Mouse (Mus musculus): ENCODE measurements around the gene Ctf1. TPM values are rescaled to one million over a fixed set of nuclear protein-coding genes. Genes with fewer than 3 reads are reported as not detected.
"Not testable (repeated sequence)": the region's sequence is repeated elsewhere in the genome, so short reads cannot be mapped to it uniquely, and the experiment has no call there.

The Ctf1 gene
- total and polyA plus RNA-seq, 2 experiments from 2014 or later, result 3.8 to 9.0 TPM

DNA sequence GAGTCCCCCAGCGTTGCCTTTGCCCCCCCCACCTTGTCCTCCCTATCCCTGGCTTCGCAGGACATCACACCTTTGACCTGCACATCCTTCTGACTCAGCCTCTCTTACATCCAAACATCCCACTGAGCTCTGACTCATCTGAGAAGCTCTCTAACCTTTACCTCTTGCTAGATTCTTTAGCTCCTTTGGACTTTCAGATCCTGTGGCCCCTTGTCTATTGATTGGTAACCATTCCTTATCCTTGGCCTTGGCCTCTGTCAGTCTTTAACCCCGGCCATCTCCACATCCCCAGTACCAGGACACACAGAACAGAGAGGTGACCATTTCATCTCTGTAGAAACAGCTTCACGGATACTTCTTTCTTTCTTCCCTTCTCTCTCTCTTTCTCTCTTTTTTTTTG is 17.6 kb downstream of the Ctf1 start:
- Histone ChIP-seq H3K27me3 (ENCODE audit: insufficient read depth, low read length) (no peaks in the 10 kb centered on the region), H3K4me1 (ENCODE audit: insufficient read depth, low read length) (no peaks in the 10 kb centered on the region), H3K36me3 (ENCODE audit: insufficient read depth, low read length) (no peaks in the 10 kb centered on the region), H3K9me3 (ENCODE audit: low read length) (no peaks in the 10 kb centered on the region), H3K27ac (no peak overlapping the region), H3K4me2 (ENCODE audit: low read depth, low read length) (no peak overlapping the region), H3K9ac (replicated peaks; ENCODE audit: low read length) (no peak overlapping the region), H3K4me3 (ENCODE audit: low read length) (no peak overlapping the region)
- no peak for TF ChIP-seq CTCF (IDR thresholded peaks at IDR 0.05; ENCODE audit: low read depth)
- WGBS, result 83% methylated on average over 4 of the region's 4 CpGs
- DNase-seq (ENCODE audit: low spot score) (no peak), ATAC-seq (no peak)

GRCm38 (mm10) chr7:127732066-127732465 is 19.5 kb downstream of the Ctf1 start, which contains the start of gene Ctf2:
TSS of gene Ctf2 (minus strand) at chr7:127732166.
- ATAC-seq; H3K36me3 ChIP-seq (ENCODE audit: insufficient read depth, low read length); H3K9me3 ChIP-seq (ENCODE audit: low read length); H3K4me2 ChIP-seq (ENCODE audit: low read depth, low read length); H3K9ac ChIP-seq (replicated peaks; ENCODE audit: low read length); DNase-seq (ENCODE audit: low spot score); H3K4me1 ChIP-seq (ENCODE audit: insufficient read depth, low read length); H3K27ac ChIP-seq; H3K27me3 ChIP-seq (ENCODE audit: insufficient read depth, low read length); H3K4me3 ChIP-seq (ENCODE audit: low read length): not testable (repeated sequence)
- WGBS, result no CpG with 5 or more reads among the region's 5 CpGs

DNA sequence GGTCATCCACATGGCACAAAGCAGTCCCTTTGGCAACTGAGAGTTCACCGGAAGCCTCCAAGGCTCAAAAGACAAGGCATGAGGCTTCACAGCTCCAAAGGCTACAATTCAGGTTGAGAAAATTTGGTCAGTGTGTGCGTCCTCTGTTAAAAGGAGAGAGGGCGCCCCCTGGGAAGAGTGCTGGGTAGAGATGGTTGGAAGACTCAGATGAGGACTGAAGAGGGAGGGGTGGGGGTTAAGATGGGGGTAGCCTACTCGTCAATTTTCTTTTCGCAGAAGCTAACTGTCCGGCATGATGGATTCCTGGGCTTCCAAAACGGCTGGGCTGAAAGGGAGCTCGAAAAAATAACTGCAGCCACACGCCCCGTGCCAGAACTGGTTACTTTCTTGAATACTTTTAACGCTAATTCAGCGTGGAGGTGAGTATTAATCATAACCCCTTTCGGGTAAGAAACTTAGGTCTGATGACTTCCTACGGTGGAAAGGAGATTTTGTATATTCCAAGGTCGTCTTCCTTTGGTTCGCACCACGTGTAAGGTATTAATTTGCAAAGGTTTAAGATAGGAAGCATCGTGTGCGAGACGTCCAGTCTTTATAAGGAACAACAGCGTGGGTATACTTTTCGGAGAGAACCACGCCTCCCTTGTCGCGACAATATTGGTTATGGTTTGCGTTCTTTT is 32.0 kb downstream of the Ctf1 start, which contains the start of gene Fbxl19:
Gene Fbxl19 (plus strand): TSS at position 178 of the 680 bp plus-strand sequence.
- no peaks in the 10 kb centered on the region for H3K27me3 ChIP-seq (ENCODE audit: insufficient read depth, low read length)
- whole genome bisulfite sequencing, result under 1% methylated on average over 26 of the region's 26 CpGs

DNA sequence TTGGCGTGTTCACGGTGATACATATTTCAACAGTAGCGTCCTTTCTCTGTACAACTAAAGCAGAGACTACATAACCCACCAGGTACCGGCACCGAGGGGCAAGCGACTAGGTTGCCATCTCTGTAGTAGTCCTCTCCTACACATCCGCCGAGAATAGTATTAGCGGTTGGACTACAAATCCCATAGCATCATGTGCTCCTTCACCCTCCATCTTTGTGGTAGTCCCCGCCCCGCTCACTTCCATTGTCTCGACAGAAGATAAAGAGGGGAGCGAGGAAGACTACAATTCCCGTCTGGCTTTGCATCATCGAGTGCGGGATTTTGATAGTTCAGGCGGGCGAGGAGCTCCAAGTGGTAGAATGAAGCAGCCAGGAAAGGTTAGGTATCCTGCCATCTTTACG is 32.7 kb downstream of the Ctf1 start:
- TF ChIP-seq CTCF (IDR thresholded peaks at IDR 0.05; ENCODE audit: low read depth), result no peak
- under 1% methylated on average over 19 of the region's 19 CpGs for WGBS
- Histone ChIP-seq H3K4me3 (ENCODE audit: low read length) (peak overlapping the region; percentile 70), H3K36me3 (ENCODE audit: insufficient read depth, low read length) (peaks cover 13% of the 10 kb centered on the region), H3K4me1 (ENCODE audit: insufficient read depth, low read length) (no peaks in the 10 kb centered on the region), H3K27me3 (ENCODE audit: insufficient read depth, low read length) (no peaks in the 10 kb centered on the region), H3K27ac (peak overlapping the region; percentile 87), H3K9me3 (ENCODE audit: low read length) (no peaks in the 10 kb centered on the region), H3K9ac (replicated peaks; ENCODE audit: low read length) (peak overlapping the region; percentile 51), H3K4me2 (ENCODE audit: low read depth, low read length) (peak overlapping the region; percentile 87)
- ATAC-seq (peak; percentile 89), DNase-seq (ENCODE audit: low spot score) (peak; percentile 98)

More for the DNA sequence above, 32.0 kb downstream of the Ctf1 start, which contains the start of gene Fbxl19:
- peak; percentile 69 for TF ChIP-seq CTCF (IDR thresholded peaks at IDR 0.05; ENCODE audit: low read depth)
- Histone ChIP-seq H3K9ac (replicated peaks; ENCODE audit: low read length) (peak within 1 kb of the TSS; percentile 51), H3K9me3 (ENCODE audit: low read length) (no peaks in the 10 kb centered on the region), H3K4me3 (ENCODE audit: low read length) (peak within 1 kb of the TSS; percentile 70), H3K4me2 (ENCODE audit: low read depth, low read length) (peak within 1 kb of the TSS; percentile 87), H3K36me3 (ENCODE audit: insufficient read depth, low read length) (peaks cover 6% of the 10 kb centered on the region), H3K27ac (peak within 1 kb of the TSS; percentile 87), H3K4me1 (ENCODE audit: insufficient read depth, low read length) (no peaks in the 10 kb centered on the region)
- ATAC-seq (no peak), DNase-seq (ENCODE audit: low spot score) (peak; percentile 86)

DNA sequence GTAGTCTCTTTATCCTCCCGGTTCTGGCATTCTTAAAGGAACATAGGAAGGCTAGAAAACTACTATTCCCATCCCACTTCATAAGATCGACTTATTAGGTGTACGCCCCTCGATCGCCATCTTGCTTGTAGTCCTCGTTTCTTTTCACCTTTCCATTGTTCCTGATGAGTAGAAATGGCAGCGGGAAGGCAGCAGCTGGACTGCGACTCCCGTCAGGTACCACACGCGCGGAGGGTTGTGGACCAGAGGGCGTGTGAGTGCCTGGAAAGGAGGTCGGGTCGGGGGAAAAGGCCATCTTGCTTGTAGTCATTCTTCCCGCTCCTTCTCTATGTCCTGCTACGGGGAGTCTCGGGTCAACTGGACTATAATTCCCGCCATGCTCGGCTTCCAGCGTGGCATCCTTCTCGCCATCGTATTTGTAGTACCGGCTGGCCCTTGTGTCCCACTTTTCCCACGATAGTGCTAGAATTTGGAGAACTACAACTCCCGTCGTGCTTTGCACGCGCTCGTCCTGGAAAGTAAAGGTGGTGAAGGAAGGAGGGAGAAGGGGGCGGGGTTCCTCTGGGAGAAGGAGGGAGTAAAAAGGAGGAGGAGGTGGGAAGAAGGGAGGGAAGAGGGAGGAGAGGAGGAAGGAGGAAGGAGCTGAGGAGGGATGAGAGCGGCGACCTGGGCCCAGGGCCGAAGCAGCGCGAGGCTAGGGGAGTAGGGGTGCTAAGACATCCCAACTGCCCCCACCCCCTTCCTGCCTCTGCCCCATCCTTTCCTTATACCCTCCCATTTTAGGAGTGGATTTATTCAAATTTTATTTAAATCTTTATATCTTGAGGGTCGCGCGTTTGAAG is 33.3 kb downstream of the Ctf1 start:
- Histone ChIP-seq H3K4me2 (ENCODE audit: low read depth, low read length) (peak overlapping the region; percentile 87), H3K9me3 (ENCODE audit: low read length) (no peaks in the 10 kb centered on the region), H3K36me3 (ENCODE audit: insufficient read depth, low read length) (peaks cover 20% of the 10 kb centered on the region), H3K4me3 (ENCODE audit: low read length) (peak overlapping the region; percentile 70), H3K9ac (replicated peaks; ENCODE audit: low read length) (peak overlapping the region; percentile 73), H3K4me1 (ENCODE audit: insufficient read depth, low read length) (no peaks in the 10 kb centered on the region), H3K27me3 (ENCODE audit: insufficient read depth, low read length) (no peaks in the 10 kb centered on the region), H3K27ac (peak overlapping the region; percentile 87)
- WGBS, result under 1% methylated on average over 39 of the region's 39 CpGs
- no peak for TF ChIP-seq CTCF (IDR thresholded peaks at IDR 0.05; ENCODE audit: low read depth)
- ATAC-seq, result peak; percentile 91
- DNase-seq (ENCODE audit: low spot score), result peak; percentile 99

DNA sequence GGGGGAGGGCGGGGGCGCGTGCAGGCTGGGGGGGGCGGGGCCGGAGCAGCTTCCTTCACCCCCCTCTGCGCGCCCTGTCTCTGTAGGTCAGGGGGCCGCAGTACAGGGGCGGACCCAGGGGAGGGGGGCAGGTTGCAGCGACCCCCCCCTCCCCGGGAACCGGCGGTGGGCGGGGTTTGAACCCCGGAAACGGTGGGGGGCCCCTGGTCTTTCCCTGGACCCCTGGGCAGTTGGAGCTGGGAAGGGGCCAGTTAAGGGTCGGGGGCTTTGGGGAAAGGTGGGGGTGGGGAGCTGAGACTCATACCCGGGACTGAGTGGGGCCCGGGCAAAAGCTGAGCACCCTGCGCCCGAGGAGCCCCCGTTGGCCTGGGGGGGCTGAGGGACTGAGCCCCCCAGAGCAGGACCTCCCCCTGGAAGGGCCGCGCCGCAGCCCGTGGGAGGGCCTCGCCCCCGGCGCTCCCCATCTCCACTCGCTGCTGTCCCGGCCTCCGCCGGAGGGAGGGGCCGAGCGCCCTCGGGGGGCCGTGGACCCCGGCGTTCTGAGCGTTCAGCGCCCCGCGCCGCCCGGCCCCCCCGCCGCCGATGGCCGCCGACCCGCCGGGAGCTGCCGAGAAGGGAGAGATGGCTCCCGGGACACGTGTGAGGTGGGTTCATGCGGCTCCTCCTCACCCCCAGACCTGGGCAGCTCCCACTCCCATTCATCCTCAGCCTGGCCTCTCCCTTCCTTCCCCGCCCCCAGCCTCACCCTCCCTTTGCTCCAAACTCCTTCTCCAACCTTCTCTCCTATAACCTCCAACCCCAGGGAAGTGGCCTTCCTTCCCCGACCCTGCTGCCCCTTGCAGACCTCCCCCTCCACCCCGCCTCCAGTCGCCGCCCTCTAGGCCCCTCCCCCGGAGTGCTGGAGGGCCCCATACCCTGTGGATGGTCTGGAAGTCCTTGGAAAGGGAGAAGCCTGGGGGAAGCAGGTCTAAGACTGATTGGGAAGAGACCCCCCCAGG is 34.3 kb downstream of the Ctf1 start:
- Histone ChIP-seq H3K27me3 (ENCODE audit: insufficient read depth, low read length) (no peaks in the 10 kb centered on the region), H3K27ac (peak overlapping the region; percentile 87), H3K9me3 (ENCODE audit: low read length) (no peaks in the 10 kb centered on the region), H3K9ac (replicated peaks; ENCODE audit: low read length) (peak overlapping the region; percentile 73), H3K4me1 (ENCODE audit: insufficient read depth, low read length) (no peaks in the 10 kb centered on the region), H3K4me3 (ENCODE audit: low read length) (peak overlapping the region; percentile 70), H3K4me2 (ENCODE audit: low read depth, low read length) (peak overlapping the region; percentile 87), H3K36me3 (ENCODE audit: insufficient read depth, low read length) (peaks cover 29% of the 10 kb centered on the region)
- WGBS, result under 1% methylated on average over 28 of the region's 62 CpGs
- no peak for TF ChIP-seq CTCF (IDR thresholded peaks at IDR 0.05; ENCODE audit: low read depth)
- ATAC-seq, result no peak
- DNase-seq (ENCODE audit: low spot score), result peak; percentile 48
